Mouse (Mus musculus) liver, embryonic 15.5 days (tissue): ENCODE measurements around the gene Sf3b3. TPM values are rescaled to one million over a fixed set of nuclear protein-coding genes. Genes with fewer than 3 reads are reported as not detected.

ENCODE experiments used
- ATAC-seq: fragments of 200-750 bp; cut with Nextera tagmentation; 2 replicates; pipeline ENCODE4 v1.8.0; 2017; ENCODE audit warnings: moderate number of reproducible peaks, mild to moderate bottlenecking, moderate library complexity; ENCODE audit not compliant: insufficient read depth
- H3K27ac ChIP-seq: fragments of 300-500 bp; sonication (generic); replicated peaks from 2 replicates; pipeline ENCODE4 v1.5.1; 2015; ENCODE audit warnings: mild to moderate bottlenecking, inconsistent platforms
- H3K27me3 ChIP-seq: fragments of 300-500 bp; sonication (generic); 2 replicates; pipeline ENCODE4 v1.6.1; 2015; ENCODE audit warnings: mild to moderate bottlenecking, inconsistent platforms
- H3K36me3 ChIP-seq: fragments of 300-500 bp; sonication (generic); replicated peaks from 2 replicates; pipeline ENCODE4 v1.6.1; 2015; ENCODE audit warnings: moderate library complexity, mild to moderate bottlenecking, inconsistent platforms
- H3K4me1 ChIP-seq: fragments of 300-500 bp; sonication (generic); replicated peaks from 2 replicates; pipeline ENCODE4 v1.6.1; 2015; ENCODE audit warnings: inconsistent platforms
- H3K4me2 ChIP-seq: fragments of 300-500 bp; sonication (generic); 2 replicates; pipeline ENCODE4 v1.6.1; 2015; ENCODE audit warnings: moderate library complexity, mild to moderate bottlenecking, inconsistent platforms
- H3K4me3 ChIP-seq: fragments of 300-500 bp; sonication (generic); replicated peaks from 2 replicates; pipeline ENCODE4 v1.5.1; 2015; ENCODE audit warnings: mild to moderate bottlenecking, inconsistent platforms
- H3K9ac ChIP-seq: fragments of 300-500 bp; sonication (generic); 2 replicates; pipeline ENCODE4 v1.6.1; 2015; ENCODE audit warnings: moderate library complexity, mild to moderate bottlenecking, inconsistent platforms
- H3K9me3 ChIP-seq: fragments of 300-500 bp; sonication (generic); replicated peaks from 2 replicates; pipeline ENCODE4 v1.6.1; 2016; ENCODE audit warnings: inconsistent platforms
- WGBS: fragments of 180-500 bp; shearing (Covaris S2); methylation state at CpG from one replicate; pipeline ENCODE4 v1.1.7; 2015; ENCODE audit warnings: mixed read lengths; ENCODE audit not compliant: insufficient replicate concordance; 5-methylcytosine and 5-hydroxymethylcytosine counted together
- polyA plus RNA-seq: library from polyadenylated mRNA; unstranded; fragments of >200 nt; fragmentation: Nextera tagmentation; extraction: Ambion mirVana; gene quantifications from 2 replicates; pipeline ENCODE4 v1.2.1, GENCODE M21; 2015

The Sf3b3 gene
- polyA plus RNA-seq, 1 experiment from 2014 or later: 56.9 TPM

DNA sequence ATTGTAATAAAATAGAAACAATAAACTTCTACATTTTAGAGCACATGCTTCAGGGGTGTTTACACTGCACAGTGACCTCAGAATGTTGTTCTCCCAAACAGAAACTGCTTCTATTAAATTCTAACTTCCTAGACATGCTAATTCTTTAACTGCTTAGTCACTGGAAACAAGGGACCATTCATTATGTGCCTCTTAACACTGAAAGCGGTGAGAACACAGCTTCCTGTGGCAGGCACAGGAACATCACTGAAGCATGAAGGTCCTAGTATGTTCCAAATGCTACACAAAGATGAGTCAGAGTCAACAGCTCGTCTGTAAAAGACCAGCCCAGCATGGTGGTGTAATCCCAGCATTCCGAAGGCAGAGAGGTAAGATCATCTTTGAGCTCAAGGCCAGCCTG lies 31.3 kb downstream of the Sf3b3 start:
- H3K9me3 ChIP-seq: no peaks in the 10 kb centered on the region
- no peaks in the 10 kb centered on the region for H3K4me1 ChIP-seq
- H3K27me3 ChIP-seq: no peaks in the 10 kb centered on the region
- H3K36me3 ChIP-seq: peaks cover 100% of the 10 kb centered on the region
- H3K4me3 ChIP-seq: no peak overlapping the region
- H3K4me2 ChIP-seq: no peak overlapping the region
- WGBS: 83% methylated on average over 3 of the region's 3 CpGs
- H3K27ac ChIP-seq: no peak overlapping the region
- no peak overlapping the region for H3K9ac ChIP-seq
- ATAC-seq: no peak

DNA sequence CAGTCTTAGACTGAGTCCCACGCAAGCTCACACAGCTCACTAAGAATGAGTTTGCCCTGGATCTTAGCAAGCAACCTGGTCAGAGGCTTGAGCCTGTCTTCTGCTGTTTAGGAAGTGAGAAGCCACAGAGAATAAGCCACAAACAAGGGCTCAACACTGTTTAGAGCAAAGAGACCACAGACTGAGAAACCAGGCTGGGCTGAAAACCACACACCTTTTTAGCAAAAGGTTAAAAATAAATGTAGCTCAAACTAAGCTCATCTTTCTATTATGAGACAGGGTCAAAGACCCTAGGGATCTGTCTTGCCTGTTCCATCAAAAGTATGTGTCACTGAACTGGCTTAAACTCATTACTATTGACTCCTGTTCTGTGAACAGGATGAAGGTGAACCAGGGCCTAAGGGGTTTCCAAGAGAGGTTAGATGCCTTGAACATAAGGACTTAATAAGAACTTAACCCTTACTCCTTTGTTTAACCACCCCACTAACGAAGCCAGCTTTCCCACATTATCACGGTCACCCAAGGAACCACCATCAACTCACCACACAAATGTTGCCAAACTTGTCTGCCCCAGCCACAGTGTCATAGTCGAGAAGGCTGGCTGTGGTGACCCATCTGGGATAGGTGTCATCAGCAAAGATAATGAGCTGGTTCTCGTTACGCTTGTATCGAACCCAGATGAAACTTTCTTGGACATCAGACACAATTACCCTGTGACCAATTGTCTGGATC lies 33.3 kb downstream of the Sf3b3 start:
- no peak overlapping the region for H3K4me3 ChIP-seq
- 81% methylated on average over 7 of the region's 7 CpGs for WGBS
- no peak overlapping the region for H3K27ac ChIP-seq
- H3K4me2 ChIP-seq: no peak overlapping the region
- peaks cover 95% of the 10 kb centered on the region for H3K36me3 ChIP-seq
- no peaks in the 10 kb centered on the region for H3K27me3 ChIP-seq
- no peaks in the 10 kb centered on the region for H3K4me1 ChIP-seq
- no peak overlapping the region for H3K9ac ChIP-seq
- H3K9me3 ChIP-seq: no peaks in the 10 kb centered on the region
- no peak for ATAC-seq

DNA sequence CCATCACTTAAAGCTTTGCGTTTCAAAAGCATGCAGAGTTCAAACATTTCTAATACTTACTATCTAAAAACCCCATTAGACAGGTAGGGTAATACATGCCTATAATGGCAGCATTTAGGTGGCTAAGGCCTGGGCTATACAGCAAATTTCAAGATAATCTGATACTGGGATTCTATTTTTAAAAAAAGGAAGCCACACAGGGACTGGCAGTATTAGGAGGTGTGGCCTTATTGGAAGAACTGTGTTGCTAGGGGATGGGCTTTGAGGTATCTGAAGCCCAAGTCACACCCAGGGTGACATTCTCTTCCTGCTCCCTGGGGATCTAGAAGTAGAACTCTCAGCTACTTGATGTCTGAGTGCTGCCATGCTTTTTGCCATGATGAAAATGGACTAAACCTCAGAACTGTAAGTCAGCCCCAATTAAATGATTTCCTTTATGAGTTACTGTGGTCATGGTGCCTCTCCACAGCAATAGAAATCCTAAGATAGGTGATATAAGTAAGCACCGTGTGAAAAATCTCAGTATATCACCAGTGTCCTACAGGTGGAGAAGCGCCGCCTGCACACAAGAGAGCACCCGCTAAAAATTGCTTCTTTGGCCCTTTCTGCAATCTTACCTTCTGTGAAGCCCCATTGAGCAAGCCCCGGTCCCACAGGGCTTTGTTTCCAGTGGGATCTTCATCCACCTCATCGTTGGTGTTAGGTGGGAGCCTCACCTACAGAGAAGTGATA lies 34.1 kb downstream of the Sf3b3 start:
- H3K4me2 ChIP-seq: no peak overlapping the region
- peaks cover 88% of the 10 kb centered on the region for H3K36me3 ChIP-seq
- H3K27me3 ChIP-seq: no peaks in the 10 kb centered on the region
- H3K9me3 ChIP-seq: no peaks in the 10 kb centered on the region
- ATAC-seq: no peak
- H3K9ac ChIP-seq: no peak overlapping the region
- 89% methylated on average over 7 of the region's 7 CpGs for WGBS
- H3K4me3 ChIP-seq: no peak overlapping the region
- no peaks in the 10 kb centered on the region for H3K4me1 ChIP-seq
- no peak overlapping the region for H3K27ac ChIP-seq

DNA sequence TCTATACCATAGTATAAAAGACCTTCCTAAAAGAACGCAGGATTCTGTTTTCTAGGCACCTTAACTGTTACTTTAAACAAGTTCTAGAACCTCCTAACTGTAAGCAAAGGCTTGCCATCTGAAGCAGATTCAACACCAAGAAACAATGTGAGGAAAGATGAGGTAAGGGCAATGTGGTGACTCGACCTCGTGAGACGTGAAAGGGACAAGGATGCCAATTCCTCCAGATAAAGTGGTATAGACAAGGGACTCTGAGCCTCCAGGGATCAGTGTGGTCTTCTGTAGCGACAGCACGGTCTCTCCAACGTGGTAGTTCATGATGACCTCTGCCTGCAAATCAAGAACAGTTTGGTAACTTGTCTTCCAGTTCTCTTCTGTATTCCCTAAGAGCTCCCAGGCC lies 34.8 kb downstream of the Sf3b3 start:
- Histone ChIP-seq H3K9me3 (no peaks in the 10 kb centered on the region), H3K27ac (no peak overlapping the region), H3K4me3 (no peak overlapping the region), H3K27me3 (no peaks in the 10 kb centered on the region), H3K4me2 (no peak overlapping the region), H3K9ac (no peak overlapping the region), H3K36me3 (peaks cover 80% of the 10 kb centered on the region), H3K4me1 (no peaks in the 10 kb centered on the region)
- 85% methylated on average over 7 of the region's 7 CpGs for WGBS
- no peak for ATAC-seq

DNA sequence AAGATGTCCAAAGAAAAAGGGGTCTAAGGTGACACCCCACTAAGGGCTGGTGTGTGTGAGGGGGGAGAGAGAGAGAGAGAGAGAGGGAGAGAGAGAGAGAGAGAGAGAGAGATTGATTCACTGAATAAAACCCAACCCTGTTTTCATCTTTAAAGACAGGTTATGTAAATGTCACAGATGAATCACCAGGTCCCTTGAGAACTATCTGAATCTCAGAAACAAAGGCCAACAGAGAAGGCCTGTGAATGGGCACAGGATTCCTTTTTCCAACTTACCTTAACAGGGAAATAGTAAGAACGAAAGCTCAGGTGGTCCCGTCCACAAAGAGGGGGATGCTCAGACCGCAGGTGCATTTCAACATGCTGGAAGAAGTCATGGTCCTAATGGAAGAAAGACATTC lies 35.5 kb downstream of the Sf3b3 start:
- Histone ChIP-seq H3K27ac (no peak overlapping the region), H3K9ac (no peak overlapping the region), H3K4me1 (no peaks in the 10 kb centered on the region), H3K4me3 (no peak overlapping the region), H3K4me2 (no peak overlapping the region), H3K36me3 (peaks cover 74% of the 10 kb centered on the region), H3K9me3 (no peaks in the 10 kb centered on the region), H3K27me3 (no peaks in the 10 kb centered on the region)
- no peak for ATAC-seq
- WGBS: 85% methylated on average over 3 of the region's 3 CpGs

DNA sequence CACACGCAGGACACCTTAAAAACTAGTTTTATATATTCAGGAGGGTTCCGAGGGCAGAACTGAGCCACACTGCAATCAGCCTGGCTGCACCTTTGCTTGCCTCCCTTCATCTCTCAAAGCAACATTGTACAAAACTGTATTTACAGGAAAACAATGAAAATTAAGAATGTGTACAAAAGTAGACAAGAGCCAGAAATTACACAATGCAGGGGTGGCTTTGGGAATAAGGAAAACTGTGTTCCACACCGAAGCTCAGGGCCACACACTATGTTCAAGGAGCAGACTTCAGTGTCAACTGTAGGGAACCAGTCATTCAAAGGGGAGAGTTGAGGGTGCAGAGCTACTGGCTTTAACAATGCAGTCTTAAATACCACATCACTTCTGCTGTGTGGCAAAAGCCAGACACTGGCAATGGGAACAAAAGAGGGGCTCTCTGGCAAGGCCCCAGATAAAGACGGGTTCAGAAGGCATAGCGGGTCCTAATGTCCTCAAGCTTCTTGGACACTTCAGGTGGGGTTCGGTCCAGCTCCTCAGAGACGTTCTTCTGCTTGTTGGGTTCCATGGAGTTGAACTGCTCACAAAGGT lies 36.0 kb downstream of the Sf3b3 start:
- ATAC-seq: no peak
- Histone ChIP-seq H3K4me1 (no peaks in the 10 kb centered on the region), H3K9me3 (no peaks in the 10 kb centered on the region), H3K4me2 (no peak overlapping the region), H3K4me3 (no peak overlapping the region), H3K27ac (no peak overlapping the region), H3K9ac (no peak overlapping the region), H3K36me3 (peaks cover 68% of the 10 kb centered on the region), H3K27me3 (no peaks in the 10 kb centered on the region)
- 86% methylated on average over 7 of the region's 7 CpGs for WGBS

DNA sequence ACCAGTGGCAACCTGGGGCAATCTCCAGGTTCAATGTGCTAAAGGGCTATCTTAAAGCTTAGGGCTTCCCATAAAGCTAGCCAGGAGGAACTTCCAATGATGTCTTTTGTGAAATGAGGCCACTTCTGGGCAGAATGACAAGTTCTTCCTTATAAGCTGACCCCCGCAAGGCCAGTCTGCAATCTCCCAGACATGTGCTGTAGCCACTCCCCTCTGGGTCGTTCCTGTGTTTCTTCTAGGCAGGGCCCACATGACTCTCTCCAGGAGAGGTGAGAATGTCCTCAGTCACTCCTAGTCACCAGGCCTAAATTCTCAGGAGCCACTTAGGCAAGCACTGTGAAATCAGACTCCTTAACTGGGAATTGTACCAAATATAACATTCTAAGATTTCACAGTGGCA lies 36.8 kb downstream of the Sf3b3 start:
- Histone ChIP-seq H3K36me3 (peaks cover 61% of the 10 kb centered on the region), H3K4me2 (no peak overlapping the region), H3K9me3 (no peaks in the 10 kb centered on the region), H3K4me3 (no peak overlapping the region), H3K27ac (no peak overlapping the region), H3K4me1 (no peaks in the 10 kb centered on the region), H3K9ac (no peak overlapping the region), H3K27me3 (no peaks in the 10 kb centered on the region)
- no peak for ATAC-seq
- WGBS: 47% methylated on average over 2 of the region's 2 CpGs

DNA sequence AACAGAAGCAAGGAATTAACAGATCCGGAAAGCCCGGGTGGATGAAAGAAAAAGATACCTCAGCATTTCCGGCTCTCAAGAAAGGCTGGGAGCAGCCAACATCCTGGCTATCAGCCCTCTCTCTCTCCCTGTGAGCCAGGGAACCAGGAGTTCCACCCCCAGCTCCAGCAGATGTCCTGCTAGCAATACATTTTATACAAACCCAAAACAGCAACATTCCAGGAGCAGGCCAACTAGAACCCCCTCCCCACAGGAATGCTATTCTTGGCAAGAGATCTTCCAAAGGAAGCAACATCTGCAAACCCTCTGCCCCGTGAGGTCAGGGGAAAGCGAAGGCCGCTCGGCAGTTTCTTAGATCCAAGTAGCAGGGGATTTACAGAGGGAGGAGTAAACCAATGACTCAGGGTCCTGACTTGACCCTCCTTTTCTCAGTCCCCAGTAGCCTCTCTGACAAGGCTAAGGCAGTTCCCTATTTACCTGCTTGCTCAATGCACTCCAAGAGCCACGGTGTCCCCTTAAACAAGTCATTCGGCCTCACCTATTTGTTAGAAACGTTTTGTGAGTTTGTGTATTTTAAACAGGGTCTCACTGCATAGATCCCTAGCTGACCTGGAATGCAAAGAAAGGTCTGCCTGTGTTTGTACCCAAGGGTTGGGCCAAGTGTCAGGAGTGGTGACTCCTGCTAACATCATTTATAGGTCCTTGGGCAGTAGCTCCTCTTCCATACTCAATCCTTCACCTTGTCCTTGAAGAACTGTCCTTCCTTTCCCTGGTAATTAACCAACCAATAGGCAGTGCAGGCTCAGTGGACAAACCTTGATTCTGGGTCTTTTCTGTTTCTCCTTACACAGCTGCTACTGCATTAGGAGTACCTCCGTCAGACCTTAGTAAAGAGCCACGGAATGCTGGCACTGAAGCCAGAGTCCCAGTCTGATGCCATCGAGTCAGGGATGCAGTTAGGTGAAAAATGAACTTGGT lies 37.8 kb downstream of the Sf3b3 start:
- 62% methylated on average over 13 of the region's 13 CpGs for WGBS
- H3K4me1 ChIP-seq: no peaks in the 10 kb centered on the region
- H3K36me3 ChIP-seq: peaks cover 50% of the 10 kb centered on the region
- no peak overlapping the region for H3K9ac ChIP-seq
- ATAC-seq: no peak
- H3K4me2 ChIP-seq: no peak overlapping the region
- H3K27ac ChIP-seq: no peak overlapping the region
- H3K27me3 ChIP-seq: no peaks in the 10 kb centered on the region
- H3K4me3 ChIP-seq: no peak overlapping the region
- H3K9me3 ChIP-seq: no peaks in the 10 kb centered on the region

DNA sequence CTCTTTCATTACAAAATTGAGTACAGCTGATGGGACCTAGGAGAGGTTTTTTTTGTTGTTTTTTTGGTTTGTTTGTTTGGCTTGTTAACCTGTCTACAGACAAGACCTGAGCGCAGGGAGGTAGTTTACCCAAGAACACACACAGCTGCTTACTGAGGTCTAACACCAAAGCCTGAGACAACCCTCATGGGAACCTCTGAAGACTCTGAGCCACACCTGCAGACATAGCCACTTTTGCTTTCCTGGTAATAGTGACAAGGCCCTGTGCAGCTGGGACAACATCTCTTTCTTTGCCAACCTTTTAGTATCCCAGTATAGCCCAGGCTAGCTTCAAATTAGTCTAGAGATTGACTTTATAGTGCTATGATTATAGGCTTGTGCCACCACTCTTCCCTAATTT lies 40.4 kb downstream of the Sf3b3 start:
- WGBS: 58% methylated on average over 1 of the region's 1 CpGs
- no peak overlapping the region for H3K9ac ChIP-seq
- peaks cover 24% of the 10 kb centered on the region for H3K36me3 ChIP-seq
- no peak overlapping the region for H3K27ac ChIP-seq
- no peaks in the 10 kb centered on the region for H3K4me1 ChIP-seq
- H3K4me2 ChIP-seq: no peak overlapping the region
- H3K4me3 ChIP-seq: no peak overlapping the region
- no peak for ATAC-seq
- H3K9me3 ChIP-seq: no peaks in the 10 kb centered on the region
- H3K27me3 ChIP-seq: no peaks in the 10 kb centered on the region

DNA sequence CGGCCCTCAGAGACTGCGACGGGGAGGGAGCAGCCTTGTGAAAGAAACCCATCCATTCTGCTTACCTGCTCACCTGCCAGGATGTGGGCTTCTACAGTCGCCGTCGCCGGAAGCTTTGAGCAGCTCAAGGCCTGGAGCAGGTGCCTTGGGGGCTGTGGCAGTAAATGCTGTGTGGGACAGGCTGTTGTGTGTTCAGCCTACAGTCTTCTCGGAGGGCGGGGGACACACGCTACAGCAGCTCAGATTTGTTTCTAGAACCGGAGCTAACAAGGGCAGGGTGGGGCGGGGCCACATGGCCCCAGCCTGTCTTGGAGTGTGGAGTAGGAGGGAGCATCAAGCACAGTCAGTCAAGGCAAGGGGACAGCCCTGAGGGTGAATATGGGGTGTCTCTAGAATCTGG lies 40.9 kb downstream of the Sf3b3 start, which contains the start of gene Il34:
Il34 (minus strand) TSS at position 256 of the 400 bp plus-strand sequence.
- Histone ChIP-seq H3K27ac (no peak within 1 kb of the TSS), H3K4me2 (no peak within 1 kb of the TSS), H3K36me3 (peaks cover 19% of the 10 kb centered on the region), H3K9ac (no peak within 1 kb of the TSS), H3K4me3 (no peak within 1 kb of the TSS), H3K27me3 (no peaks in the 10 kb centered on the region), H3K4me1 (no peaks in the 10 kb centered on the region), H3K9me3 (no peaks in the 10 kb centered on the region)
- WGBS: 38% methylated on average over 12 of the region's 12 CpGs
- ATAC-seq: no peak
